Mouse (Mus musculus) forebrain, embryonic 14.5 days (tissue): ENCODE data around the gene Hesx1. TPM values are rescaled to one million over a fixed set of nuclear protein-coding genes. Genes with fewer than 3 reads are reported as not detected.
A peak's percentile ranks its signal among the peaks of the same experiment; 100 is the strongest.
"Not testable (repeated sequence)": the region's sequence is repeated elsewhere in the genome, so short reads cannot be mapped to it uniquely, and the experiment has no call there.

ENCODE experiments used
- ATAC-seq: fragments of 200-750 bp; cut with Nextera tagmentation; 2 replicates; pipeline ENCODE4 v1.8.0; 2017; ENCODE audit warnings: mild to moderate bottlenecking, moderate library complexity
- DNase-seq: peaks from one replicate; pipeline ENCODE4 v3.0.0-alpha.2; 2015; ENCODE audit warnings: low spot score
- H3K27ac ChIP-seq: fragments of 300-500 bp; sonication (generic); 2 replicates; pipeline ENCODE4 v1.5.1; 2014; ENCODE audit warnings: low read depth, mild to moderate bottlenecking, control low read depth, low read length, moderate library complexity
- H3K27me3 ChIP-seq: fragments of 300-500 bp; sonication (generic); replicated peaks from 2 replicates; pipeline ENCODE4 v1.6.1; 2014; ENCODE audit warnings: low read length, control low read depth, mixed read lengths; ENCODE audit not compliant: control insufficient read depth, insufficient read depth
- H3K36me3 ChIP-seq: fragments of 300-500 bp; sonication (generic); 2 replicates; pipeline ENCODE4 v1.6.1; 2014; ENCODE audit warnings: low read length, control low read depth; ENCODE audit not compliant: control insufficient read depth, insufficient read depth
- H3K4me1 ChIP-seq: fragments of 300-500 bp; sonication (generic); 2 replicates; pipeline ENCODE4 v1.6.1; 2014; ENCODE audit warnings: antibody characterized with exemption, low read length, control low read depth; ENCODE audit not compliant: control insufficient read depth, insufficient read depth
- H3K4me2 ChIP-seq: fragments of 300-500 bp; sonication (generic); 2 replicates; pipeline ENCODE4 v1.6.1; 2014; ENCODE audit warnings: mild to moderate bottlenecking, control low read depth, low read length
- H3K4me3 ChIP-seq: fragments of 300-500 bp; sonication (generic); 2 replicates; pipeline ENCODE4 v1.5.1; 2014; ENCODE audit warnings: low read depth, low read length, control low read depth
- H3K9ac ChIP-seq: fragments of 300-500 bp; sonication (generic); 2 replicates; pipeline ENCODE4 v1.6.1; 2014; ENCODE audit warnings: mild to moderate bottlenecking, low read length, control low read depth, moderate library complexity
- H3K9me3 ChIP-seq: fragments of 300-500 bp; sonication (generic); replicated peaks from 2 replicates; pipeline ENCODE4 v1.6.1; 2016; ENCODE audit warnings: low read length, control low read depth, mixed read lengths; ENCODE audit not compliant: control insufficient read depth
- WGBS: fragments of 180-500 bp; shearing (Covaris S2); extraction: QIAGEN DNeasy Blood & Tissue Kit; methylation state at CpG from one replicate; pipeline ENCODE4 v1.1.7; 2014; 5-methylcytosine and 5-hydroxymethylcytosine counted together
- polyA plus RNA-seq: library from polyadenylated mRNA; unstranded; fragments of >200 nt; fragmentation: Nextera tagmentation; extraction: Ambion mirVana; gene quantifications from 2 replicates; pipeline ENCODE4 v1.2.1, GENCODE M21; 2014

Hesx1 gene
- polyA plus RNA-seq, result not detected in 2 replicates

DNA sequence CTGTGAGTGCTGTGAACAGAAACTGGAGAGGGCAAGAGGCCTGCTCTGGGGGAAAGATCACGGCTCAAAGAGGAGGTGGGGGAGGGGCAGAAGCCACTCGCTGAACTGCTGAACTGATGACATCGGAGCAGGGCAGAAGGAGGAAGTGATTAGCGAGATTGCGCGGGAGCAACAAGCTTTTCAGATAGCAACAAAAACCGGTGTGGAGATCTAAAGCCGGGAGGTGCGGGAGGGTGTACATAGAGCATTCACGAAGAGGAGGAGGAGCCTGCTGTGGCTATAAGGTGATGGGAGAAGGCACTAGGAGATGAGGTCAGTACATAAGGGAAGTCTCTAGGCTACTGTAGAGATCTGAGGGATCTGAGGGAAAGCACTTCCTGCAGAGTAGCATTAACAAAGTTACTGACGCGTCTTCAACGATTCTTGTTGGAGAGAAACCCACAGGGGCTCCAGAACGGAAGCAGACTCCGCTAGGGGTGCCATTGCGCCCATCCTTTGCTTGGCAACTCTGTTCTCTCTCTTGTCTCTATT, at the start of gene Hesx1:
Gene Hesx1 (plus strand): TSS at position 206 of the 531 bp plus-strand sequence.
- DNase-seq (peak; percentile 43), ATAC-seq (no peak)
- H3K9me3 ChIP-seq, result no peaks in the 10 kb centered on the region
- no peaks in the 10 kb centered on the region for H3K36me3 ChIP-seq
- H3K4me2 ChIP-seq, result peak within 1 kb of the TSS; percentile 46
- WGBS, result 14% methylated on average over 16 of the region's 16 CpGs
- H3K27ac ChIP-seq, result no peak within 1 kb of the TSS
- 0 out of 2 replicates have a peak, but pooled peaks cover 2% of the 10 kb centered on the region for H3K4me1 ChIP-seq
- H3K27me3 ChIP-seq, result no peaks in the 10 kb centered on the region; the same call in 1 of the 2 replicates
- H3K9ac ChIP-seq, result peak within 1 kb of the TSS; percentile 40; the same call in 1 of the 2 replicates
- peak within 1 kb of the TSS; percentile 17 for H3K4me3 ChIP-seq

DNA sequence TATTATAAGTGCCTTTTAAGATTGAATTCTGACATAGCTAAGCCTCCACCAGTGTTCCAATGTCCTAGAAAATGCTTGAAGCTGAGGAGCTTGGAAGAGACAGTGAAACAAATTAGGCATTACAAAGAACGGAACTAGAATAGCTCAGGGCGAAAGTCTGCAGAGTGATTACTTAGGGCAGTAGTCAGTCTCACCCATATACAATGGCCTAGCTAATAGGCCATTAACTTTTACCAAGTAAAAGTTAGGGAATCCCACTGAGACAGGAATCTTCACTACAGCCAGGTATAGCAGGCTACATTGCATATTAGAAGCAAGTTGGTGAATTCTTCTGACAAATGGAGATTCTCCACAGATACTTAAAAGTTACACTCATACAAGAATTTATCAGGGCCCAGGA, 38.1 kb upstream of the Hesx1 start:
- H3K9ac ChIP-seq, result not testable (repeated sequence)

DNA sequence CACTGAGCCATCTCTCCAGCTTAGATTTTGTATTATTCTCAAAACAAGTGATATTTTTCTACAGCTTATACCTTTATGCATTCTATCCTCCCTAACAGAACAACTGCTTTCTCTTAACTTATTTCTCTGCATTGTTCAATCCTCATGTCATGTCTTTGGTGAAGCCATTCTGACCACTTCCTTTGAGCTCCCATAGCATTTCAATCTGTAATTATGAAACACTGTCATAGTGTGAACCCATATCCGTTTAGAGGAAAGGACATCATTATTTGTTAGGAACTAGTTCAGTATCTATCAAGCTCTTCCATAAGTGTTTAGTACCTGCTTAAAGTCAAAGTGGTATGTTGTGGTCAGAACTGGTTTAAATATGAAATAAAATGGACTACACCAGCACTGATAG, 33.7 kb upstream of the Hesx1 start:
- Histone ChIP-seq H3K27ac (no peak overlapping the region), H3K27me3 (no peaks in the 10 kb centered on the region), H3K9ac (no peak overlapping the region), H3K9me3 (no peaks in the 10 kb centered on the region), H3K4me2 (no peak overlapping the region), H3K4me3 (no peak overlapping the region), H3K36me3 (peaks cover 19% of the 10 kb centered on the region), H3K4me1 (no peaks in the 10 kb centered on the region)
- WGBS, result 90% methylated on average over 1 of the region's 1 CpGs
- no peak for DNase-seq
- no peak for ATAC-seq

More for the DNA sequence above, 38.1 kb upstream of the Hesx1 start:
- 79% methylated on average over 2 of the region's 2 CpGs for WGBS
- not testable (repeated sequence) for H3K27ac ChIP-seq, H3K27me3 ChIP-seq, H3K4me2 ChIP-seq, DNase-seq, H3K9me3 ChIP-seq, ATAC-seq, H3K4me3 ChIP-seq, H3K4me1 ChIP-seq
- peaks cover 25% of the 10 kb centered on the region for H3K36me3 ChIP-seq

DNA sequence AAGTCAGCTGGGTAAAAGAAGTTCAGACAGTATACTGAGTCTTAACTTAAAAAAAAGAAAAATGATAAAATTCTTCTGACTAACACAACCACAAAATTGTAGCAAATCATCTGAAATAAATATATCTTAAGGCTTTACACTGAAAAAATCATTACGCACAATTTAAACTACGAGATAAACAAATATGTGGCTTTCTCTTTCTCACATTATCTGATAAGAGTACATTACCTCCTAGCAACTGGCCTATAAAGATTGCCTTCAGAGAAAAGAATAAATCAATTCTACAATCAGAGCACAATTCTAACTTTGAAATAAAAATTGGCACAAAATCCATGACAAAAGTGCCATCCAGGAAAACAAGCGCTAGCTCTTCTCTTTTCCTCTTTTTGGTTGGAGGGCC, 25.1 kb upstream of the Hesx1 start:
- WGBS, result 87% methylated on average over 3 of the region's 3 CpGs
- H3K27ac ChIP-seq, result no peak overlapping the region

DNA sequence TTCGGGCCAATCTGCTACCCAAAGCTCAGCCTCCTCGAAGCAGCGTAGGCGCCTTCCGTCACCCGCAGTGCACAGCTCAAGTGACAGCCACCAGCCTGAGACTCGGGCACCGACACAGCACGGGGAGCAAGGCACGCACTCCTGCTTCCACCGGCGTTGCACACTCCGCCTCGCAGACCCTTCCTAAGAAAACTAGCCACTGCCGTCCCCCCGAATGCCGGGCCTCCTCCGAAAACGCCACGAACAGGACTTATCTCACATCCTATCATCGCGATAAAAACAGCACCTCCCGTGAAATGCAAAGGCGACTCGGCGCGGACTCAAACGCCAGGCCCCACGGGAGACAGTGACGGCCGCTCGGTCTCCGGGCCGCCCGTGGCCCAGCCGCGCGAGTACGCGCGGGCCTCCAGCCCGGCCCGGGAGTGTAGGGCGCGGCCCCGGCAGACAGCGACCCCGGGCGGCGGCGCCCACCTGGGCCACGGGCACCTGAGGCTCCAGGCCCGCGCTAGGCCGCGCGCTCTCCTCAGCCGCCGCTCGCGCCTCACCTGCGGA, 24.3 kb upstream of the Hesx1 start:
- peak overlapping the region; percentile 85 for H3K27ac ChIP-seq
- WGBS, result under 1% methylated on average over 48 of the region's 62 CpGs

More for the DNA sequence above, 25.1 kb upstream of the Hesx1 start:
- DNase-seq (no peak), ATAC-seq (no peak)
- peak overlapping the region; percentile 95 for H3K4me3 ChIP-seq
- peak overlapping the region; percentile 66 for H3K4me2 ChIP-seq
- H3K4me1 ChIP-seq, result peaks cover 7% of the 10 kb centered on the region; the same call in 1 of the 2 replicates
- no peaks in the 10 kb centered on the region for H3K9me3 ChIP-seq
- H3K36me3 ChIP-seq, result no peaks in the 10 kb centered on the region
- no peaks in the 10 kb centered on the region for H3K27me3 ChIP-seq
- H3K9ac ChIP-seq, result peak overlapping the region; percentile 90

DNA sequence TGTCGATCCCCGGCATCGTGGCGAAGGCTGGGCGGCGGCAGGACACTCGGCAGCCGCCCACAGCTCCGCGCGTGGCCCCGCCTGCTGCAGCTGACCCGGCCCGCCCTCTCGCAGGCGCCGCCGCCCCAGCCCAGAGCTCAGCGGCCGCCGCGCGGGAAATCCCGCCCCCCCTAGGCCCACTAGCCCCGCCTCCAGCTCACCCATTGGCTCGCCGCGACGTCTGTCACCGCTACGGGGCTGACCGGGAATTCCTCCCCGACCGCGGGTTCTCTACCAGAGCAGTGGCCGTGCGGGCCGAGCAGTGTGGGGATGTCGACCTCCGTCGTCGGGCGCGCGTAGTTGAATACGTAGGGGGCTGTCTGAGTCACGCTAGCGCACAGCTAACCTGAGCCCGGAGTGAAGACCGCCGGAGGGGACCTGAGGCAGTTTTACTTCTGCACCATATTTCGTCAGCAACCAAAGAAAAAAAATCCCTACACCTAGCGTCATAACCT, 23.7 kb upstream of the Hesx1 start:
- Histone ChIP-seq H3K4me2 (peak overlapping the region; percentile 66), H3K4me3 (peak overlapping the region; percentile 95), H3K4me1 (peaks cover 7% of the 10 kb centered on the region; the same call in 1 of the 2 replicates), H3K9ac (peak overlapping the region; percentile 90), H3K27me3 (no peaks in the 10 kb centered on the region), H3K36me3 (no peaks in the 10 kb centered on the region), H3K27ac (peak overlapping the region; percentile 85), H3K9me3 (no peaks in the 10 kb centered on the region)
- ATAC-seq (peak; percentile 99), DNase-seq (peak; percentile 95)
- under 1% methylated on average over 35 of the region's 53 CpGs for WGBS

More for the DNA sequence above, 24.3 kb upstream of the Hesx1 start:
- peak overlapping the region; percentile 66 for H3K4me2 ChIP-seq
- no peaks in the 10 kb centered on the region for H3K9me3 ChIP-seq
- peak overlapping the region; percentile 95 for H3K4me3 ChIP-seq
- H3K9ac ChIP-seq, result peak overlapping the region; percentile 90
- H3K27me3 ChIP-seq, result no peaks in the 10 kb centered on the region
- ATAC-seq (peak; percentile 86), DNase-seq (peak; percentile 77)
- H3K36me3 ChIP-seq, result no peaks in the 10 kb centered on the region
- peaks cover 7% of the 10 kb centered on the region; the same call in 1 of the 2 replicates for H3K4me1 ChIP-seq

DNA sequence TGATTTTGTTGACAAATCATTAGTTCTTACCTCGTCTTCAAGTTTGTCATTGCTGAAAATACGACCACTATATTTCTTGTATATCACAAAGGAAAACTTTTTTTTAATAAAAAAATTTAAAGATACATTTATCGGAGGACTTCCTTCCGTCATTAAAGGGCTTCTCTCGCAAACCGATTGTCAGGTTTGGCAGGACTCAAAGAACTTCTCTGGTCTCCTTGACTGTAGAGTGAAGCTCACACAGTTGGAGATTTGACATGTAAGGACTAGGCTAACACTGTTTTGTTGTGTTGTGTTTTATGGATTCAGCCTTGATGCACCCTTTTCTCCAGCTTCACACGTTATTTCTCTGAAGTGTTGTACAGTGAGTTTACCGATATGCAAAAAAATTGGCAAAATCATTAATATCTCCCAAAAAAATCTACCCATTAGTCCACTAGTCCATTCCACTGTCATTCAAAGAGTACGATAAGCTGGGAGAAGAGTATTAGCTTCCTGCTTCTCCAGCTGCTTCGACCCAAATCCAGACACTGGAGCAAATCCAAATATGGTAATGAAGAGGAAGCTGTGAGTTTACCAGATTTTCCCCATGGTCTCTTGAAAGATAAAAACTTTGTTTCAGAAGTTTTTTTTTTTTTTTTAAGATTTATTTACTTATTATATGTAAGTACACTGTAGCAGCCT, 23.0 kb upstream of the Hesx1 start, which contains the start of gene Appl1:
Gene Appl1 (minus strand): TSS at position 127 of the 684 bp plus-strand sequence.
- Histone ChIP-seq H3K36me3 (no peaks in the 10 kb centered on the region), H3K27ac (peak within 1 kb of the TSS; percentile 85), H3K4me2 (peak within 1 kb of the TSS; percentile 66), H3K27me3 (no peaks in the 10 kb centered on the region), H3K9ac (peak within 1 kb of the TSS; percentile 90), H3K4me1 (peaks cover 7% of the 10 kb centered on the region; the same call in 1 of the 2 replicates), H3K9me3 (no peaks in the 10 kb centered on the region), H3K4me3 (peak within 1 kb of the TSS; percentile 95)
- DNase-seq (peak; percentile 29), ATAC-seq (no peak)
- WGBS, result 38% methylated on average over 10 of the region's 10 CpGs

DNA sequence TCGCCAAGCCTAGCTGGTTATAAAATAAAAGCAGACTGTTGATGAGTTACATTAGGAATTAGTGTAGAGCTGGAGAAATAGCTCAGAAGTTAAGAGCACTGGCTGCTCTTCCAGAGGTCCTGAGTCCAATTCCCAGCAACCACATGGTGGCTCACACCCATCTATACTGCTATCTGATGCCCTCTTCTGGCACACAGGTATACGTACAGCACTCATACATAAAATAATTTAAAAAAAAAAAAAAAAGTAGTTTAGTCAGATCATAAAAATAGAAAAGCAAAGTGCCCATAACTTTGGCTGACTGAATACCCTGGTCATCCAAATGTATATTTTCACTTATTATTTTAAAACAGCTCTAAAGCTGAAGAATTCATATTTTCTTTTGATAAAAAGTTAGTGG, 21.1 kb upstream of the Hesx1 start:
- no peak overlapping the region for H3K4me2 ChIP-seq
- no peak for DNase-seq
- WGBS, result 86% methylated on average over 2 of the region's 2 CpGs
- ATAC-seq, result no peak
- H3K27me3 ChIP-seq, result no peaks in the 10 kb centered on the region
- no peak overlapping the region for H3K4me3 ChIP-seq
- H3K9me3 ChIP-seq, result no peaks in the 10 kb centered on the region
- peaks cover 6% of the 10 kb centered on the region; the same call in 1 of the 2 replicates for H3K4me1 ChIP-seq
- H3K27ac ChIP-seq, result no peak overlapping the region
- no peaks in the 10 kb centered on the region for H3K36me3 ChIP-seq
- no peak overlapping the region for H3K9ac ChIP-seq
